Mouse (Mus musculus) cerebellum, postnatal 4 days (tissue): ENCODE measurements at regions not wholly inside any gene's neighbourhood (a gene's known extent, or its start where the extent isn't known, plus 50 kb on each side); places are given as distances from the start of the nearest gene placed in this dataset.

ENCODE experiments used
- DNase-seq, 2 experiments: peaks; one replicate each; pipeline ENCODE4 v3.0.0; 2022; ENCODE audit warnings: low spot score in 2 of 2, mixed read lengths in 1 of 2

- no peak for DNase-seq
Measured at GRCm38 (mm10) chr4:87386835-87387234, 156.6 kb upstream of the Slc24a2 start.

- DNase-seq = no peak
Measured at GRCm38 (mm10) chr4:87386271-87386670, 156.0 kb upstream of the Slc24a2 start.

- no peak for DNase-seq
Measured at GRCm38 (mm10) chr4:87385221-87385739, 155.0 kb upstream of the Slc24a2 start.

GRCm38 (mm10) chr4:87384469-87385044, 154.3 kb upstream of the Slc24a2 start:
- no peak for DNase-seq

- no peak for DNase-seq
Measured at GRCm38 (mm10) chr4:87380716-87381115, 150.4 kb upstream of the Slc24a2 start.

DNA sequence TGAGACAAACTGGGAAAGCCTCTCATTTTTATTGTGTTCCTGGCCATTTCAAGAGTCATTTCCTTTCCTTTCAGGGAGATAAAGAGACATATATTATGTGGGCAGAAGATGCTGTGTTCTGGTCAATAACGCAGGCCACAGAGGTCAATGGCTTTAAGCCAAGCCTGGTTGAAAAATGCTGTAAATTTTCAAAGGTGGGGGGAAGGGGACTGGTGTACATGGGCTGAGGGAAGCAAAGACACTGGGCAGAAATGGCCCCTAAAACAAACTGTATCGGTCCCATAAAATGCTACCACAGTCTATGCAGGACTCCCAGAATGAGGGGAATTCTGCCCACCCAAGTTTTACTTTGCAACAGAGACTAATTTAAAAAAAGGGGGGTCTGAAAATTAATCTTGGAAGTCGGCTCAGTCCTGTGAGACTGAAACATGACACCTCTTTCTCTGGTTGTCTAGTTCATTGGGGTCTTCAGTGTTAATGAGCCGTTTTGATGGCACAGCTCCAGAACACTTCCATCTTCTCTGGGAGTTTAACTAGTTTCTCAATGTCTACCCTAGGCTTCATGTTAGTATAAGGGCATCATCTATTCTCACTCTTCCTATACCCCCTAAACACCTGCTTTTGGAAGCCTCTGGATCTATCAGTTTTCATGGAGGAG, 149.4 kb upstream of the Slc24a2 start:
- no peak for DNase-seq

DNA sequence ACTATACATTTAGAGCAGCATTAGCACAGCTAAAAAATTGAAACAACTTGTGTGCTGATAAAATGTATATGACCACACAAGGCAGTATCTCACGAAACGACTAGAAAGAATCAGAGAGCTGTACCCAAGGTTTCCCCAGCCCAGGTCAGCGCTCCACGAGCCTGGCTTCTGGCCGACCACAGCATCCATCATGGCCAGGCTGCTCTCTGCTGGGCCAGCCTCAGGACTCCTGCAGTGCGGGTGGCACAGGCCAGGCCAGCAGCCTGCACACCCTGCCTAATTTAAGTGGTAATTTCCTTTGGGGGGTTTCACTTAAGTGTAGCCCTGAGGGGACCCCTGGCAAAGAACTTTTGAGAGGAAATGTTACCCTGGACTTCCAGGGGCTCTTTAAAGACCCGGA, 141.7 kb upstream of the Slc24a2 start:
- no peak for DNase-seq

- peak in 1 of 2 experiments; percentile 21 for DNase-seq
Measured at GRCm38 (mm10) chr4:87369626-87370234, 139.5 kb upstream of the Slc24a2 start.

- DNase-seq = peak; percentile 41 to 70
Measured at GRCm38 (mm10) chr4:87368413-87369160, 138.3 kb upstream of the Slc24a2 start.

GRCm38 (mm10) chr4:87367732-87368412, 137.6 kb upstream of the Slc24a2 start:
- peak; percentile 84 to 88 for DNase-seq

DNA sequence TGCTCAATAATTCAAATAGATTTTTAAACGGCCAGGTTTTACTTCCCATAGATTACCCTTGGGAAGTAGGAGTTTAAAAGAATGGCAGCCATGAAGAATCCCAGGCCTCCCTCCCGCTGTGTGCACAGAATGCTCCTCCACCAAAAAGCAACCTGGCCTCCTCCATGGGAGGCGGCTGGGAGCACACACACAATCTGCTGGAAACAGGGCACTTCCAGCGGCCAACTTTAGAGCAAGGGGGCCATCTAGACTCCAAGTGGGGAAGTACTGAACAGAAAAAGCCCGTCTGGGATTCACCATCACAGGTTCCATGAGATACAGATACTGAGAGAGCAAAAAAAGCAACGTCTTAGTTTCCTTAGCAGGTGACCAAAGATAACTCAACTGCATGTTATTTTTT, 131.9 kb upstream of the Slc24a2 start:
- DNase-seq = peak in 1 of 2 experiments; percentile 54

DNA sequence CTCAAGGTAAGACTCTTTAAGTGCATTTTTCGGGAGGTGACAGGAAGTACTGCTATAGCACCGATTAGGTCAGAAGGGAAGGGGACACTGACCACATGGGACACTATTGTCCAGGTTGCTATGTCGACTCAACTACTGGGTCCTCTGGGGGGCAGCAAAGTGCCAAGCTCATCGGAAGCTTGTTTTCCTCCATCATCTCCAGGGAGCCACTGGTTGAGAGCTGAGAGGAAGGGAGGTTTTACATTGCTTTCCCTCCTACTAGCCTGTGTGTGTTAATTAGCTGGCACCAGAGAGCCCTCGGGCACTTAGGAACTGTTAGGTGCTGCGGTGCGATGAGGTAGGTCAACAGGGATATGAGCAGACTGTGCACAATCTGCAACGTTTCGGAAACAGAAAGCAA, 129.2 kb upstream of the Slc24a2 start:
- DNase-seq = peak; percentile 34 to 60

- DNase-seq = no peak
Measured at GRCm38 (mm10) chr4:87359004-87359403, 128.7 kb upstream of the Slc24a2 start.

- no peak for DNase-seq
Measured at GRCm38 (mm10) chr4:87332968-87333367, 102.7 kb upstream of the Slc24a2 start.

DNA sequence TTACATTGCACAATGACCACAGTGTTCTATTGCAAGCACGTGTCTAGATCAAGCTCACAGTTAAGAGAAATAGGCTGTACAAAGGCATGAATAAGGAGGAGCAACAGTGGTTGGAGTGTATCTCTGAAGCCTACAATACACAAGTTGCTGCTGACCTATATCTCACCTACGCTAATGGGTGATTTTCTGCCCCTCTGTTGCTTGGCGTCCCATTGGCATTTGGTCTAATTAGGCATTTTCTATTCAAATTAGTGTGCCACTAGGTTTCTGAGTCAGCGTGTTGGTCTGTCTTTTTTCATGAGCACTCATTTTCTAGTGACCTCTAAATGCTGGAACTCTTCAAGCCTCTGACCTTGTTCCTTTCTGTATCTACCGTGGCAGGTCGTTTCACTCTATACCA, 98.9 kb upstream of the Slc24a2 start:
- DNase-seq = no peak

GRCm38 (mm10) chr4:87321726-87322349, 91.6 kb upstream of the Slc24a2 start:
- no peak for DNase-seq

DNA sequence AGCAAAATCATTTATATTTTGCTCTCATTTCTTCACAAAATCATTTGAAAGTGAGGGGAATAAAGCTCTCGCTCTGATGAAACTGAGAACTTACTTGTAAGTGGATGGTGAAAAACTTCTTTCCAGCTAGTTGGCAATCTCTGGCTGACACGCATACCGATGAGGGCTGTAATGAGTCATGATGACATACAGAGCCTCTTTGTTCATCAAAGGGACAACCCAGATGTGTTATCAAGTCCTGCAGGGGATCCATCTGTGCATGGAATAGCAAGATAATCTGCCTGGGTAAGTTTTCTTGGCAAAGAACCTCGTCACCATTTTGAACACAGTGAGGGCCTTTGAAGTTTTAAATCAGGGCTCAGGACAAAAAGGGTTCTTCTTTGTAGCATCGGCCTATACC, 67.9 kb upstream of the Slc24a2 start:
- DNase-seq = no peak

- no peak for DNase-seq
Measured at GRCm38 (mm10) chr4:87294538-87294937, 64.3 kb upstream of the Slc24a2 start.
